Mouse (Mus musculus) cerebellum, postnatal 25 days (tissue): Measurements from ENCODE around the gene Akr1b10.
"Not testable (repeated sequence)": the region's sequence is repeated elsewhere in the genome, so short reads cannot be mapped to it uniquely, and the experiment has no call there.

Experiments used
- DNase-seq, 2 experiments: peaks; one replicate each; pipeline ENCODE4 v3.0.0; 2021; ENCODE audit warnings: mixed read lengths in 2 of 2

Akr1b10 gene

DNA sequence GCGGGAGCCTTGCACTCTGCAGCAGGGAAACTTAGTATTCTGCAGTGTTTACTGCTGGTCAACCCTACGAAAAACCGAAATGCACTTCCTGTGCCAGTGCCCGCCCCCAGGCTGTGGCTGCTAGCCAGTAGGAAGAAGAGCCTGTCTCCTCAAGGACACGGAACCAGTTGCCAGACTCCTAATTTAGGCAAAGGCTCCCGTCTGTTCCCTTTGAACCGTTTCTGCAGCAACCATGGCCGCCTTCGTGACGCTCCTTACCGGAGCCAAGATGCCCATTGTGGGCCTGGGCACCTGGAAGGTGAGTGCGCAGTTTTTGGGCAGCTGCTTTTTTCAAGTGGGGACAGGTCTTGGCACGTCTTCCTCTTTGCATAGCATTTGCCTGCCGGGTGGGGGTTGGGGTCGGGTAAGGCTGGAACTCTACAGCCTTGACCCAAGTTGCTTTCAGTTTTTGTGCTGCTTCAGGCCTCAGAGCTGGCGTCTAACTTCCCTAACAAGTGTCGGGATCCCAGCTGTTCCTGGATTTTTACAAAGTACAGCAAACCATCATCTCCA lies at the start of gene Akr1b10:
TSS of gene Akr1b10 (plus strand) at position 109 of the 552 bp plus-strand sequence.
- DNase-seq, result peak; percentile 76 to 80

DNA sequence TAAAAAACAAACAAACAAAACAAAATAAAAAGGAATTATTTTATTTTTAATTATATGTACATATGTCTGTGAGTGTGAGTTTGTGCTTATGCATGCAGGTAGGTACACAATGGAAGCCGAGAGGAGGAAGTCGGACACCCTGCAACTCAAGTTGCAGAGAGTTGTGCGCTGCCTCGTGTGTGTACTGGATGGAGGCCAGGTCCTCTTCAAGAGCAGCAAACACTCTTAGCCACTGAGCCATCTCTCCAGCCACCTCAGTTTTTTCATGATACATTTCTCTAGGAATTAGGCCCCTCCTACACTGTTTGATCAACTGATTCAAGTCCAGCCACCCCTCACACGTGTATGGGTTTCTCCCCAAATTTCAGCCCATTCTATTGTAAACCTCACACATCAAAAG lies 49.3 kb upstream of the Akr1b10 start:
- no peak for DNase-seq

DNA sequence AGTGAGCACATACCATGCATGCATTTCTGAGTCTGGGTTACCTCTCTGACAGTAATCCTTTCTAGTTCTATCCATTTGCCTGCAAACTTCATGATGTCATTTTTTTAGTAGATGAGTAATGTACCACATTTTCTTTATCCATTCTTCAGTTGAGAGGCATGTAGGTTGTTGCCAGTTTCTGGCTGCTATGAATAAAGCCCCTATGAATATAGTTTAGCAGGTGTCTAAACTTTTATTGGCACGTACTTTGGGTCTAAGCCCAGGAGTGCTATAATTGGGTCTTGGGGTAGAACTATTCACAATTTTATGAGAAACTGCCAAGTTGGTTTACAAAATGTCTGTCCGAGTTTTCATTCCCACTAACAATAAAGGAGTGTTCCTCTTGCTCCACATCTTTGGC lies 46.2 kb upstream of the Akr1b10 start:
- no peak for DNase-seq

DNA sequence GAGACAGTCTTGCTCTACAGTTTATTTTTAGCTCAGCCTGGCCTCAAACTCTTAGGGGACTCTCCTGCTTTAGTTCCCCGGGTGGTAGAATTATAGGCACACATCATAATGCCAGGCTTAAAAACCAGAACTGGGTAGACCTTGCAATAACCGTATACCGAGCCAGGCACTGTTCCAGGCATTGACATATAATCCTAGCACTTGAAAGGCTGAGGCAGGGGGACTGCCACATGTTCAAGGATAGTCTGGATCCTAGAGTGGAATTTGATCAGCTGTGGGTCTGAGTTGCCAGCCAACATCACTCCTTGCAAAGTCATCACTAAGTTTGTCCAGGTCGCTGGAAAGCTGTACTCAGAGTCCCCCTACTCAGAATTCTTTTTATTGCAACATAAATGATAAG lies 42.0 kb upstream of the Akr1b10 start:
- no peak for DNase-seq

DNA sequence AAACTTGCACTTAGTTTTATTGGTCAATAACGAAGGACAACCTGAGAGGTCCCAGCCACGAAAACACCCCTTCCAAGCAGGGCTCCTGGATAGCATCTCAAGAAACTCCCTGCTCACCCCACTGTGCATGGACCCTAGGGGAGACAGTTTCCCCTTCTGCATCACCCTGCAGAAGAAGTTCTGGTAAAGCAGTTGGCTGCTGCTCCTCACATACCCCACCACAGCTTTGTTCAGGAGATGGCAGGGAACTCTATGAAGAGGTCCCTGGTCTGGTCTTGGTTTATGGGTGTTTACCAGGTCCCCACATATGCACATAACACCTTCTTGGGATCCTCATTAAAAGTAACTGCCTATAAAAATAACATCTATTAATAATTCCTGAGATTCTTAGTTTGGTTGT lies 41.5 kb upstream of the Akr1b10 start:
- DNase-seq, result no peak

DNA sequence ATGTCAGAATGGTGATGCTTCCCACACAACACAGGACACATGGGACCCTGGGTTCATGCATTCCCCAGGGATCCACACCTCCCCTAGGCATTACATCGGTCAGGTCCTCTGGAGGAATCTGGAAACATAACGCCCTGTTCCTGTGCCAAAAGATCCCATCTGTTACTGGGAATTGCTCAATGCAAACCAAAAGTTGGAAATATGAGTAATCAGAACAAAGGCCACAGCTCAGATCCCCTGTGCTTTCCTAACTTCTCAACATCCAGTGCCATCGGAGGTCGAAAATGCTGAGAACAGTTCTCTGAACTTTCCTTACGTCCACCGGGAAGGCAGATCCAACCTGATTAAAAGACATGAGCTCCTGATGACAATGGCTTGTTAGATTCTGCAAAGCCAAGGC lies 40.6 kb upstream of the Akr1b10 start:
- no peak for DNase-seq

DNA sequence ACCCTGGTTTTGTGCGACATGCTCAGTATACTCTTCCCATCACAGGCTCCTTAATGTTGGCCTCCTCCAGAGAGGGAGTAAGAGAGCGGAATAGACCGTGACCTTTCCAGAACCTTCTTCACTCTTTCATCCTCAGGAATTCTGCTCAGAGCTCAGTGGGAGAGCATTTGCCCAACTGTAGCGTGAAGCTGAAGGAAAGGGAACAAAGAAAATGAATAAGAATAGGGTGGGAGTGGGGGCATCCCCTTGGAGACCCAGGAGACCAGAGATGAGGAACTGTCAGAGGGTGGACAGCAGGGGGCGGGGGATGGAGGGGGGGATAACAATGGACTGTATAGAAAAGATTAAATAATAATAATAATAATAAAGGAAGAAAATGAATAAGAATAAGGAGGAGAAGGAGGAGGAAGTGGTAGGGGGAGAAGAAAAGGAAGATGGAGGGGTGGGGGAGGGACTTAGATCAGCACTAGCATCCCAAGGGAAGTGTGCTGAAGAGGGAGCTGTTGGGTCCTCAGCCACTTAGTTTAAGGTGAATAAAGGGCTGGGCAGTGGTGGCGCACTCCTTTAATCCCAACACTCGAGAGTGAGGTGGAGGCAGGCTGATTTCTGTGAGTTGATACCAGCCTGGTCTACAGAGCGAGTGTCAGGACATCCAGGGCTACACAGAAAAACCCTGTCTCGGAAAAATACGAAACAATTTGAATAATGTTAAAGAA lies 39.7 kb upstream of the Akr1b10 start:
- DNase-seq, result no peak

DNA sequence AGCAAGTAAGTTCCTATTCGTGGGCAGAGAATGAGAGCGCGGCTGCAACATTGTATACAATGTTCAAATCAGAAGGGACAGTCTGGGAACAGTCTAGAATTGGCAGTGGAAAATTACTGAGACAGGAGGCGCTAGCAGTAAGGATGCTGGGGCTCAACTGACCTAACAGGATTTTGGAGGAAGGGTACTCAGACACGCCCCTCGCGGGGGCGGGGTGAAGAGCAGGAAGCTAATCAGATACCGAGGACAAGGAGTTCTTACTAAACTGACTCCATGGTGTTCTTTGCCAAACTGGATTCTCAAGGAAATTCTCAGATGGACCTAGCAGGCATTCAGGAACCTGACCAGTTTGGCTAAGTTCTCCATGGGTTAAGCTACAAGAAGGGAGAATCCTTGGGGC lies 39.1 kb upstream of the Akr1b10 start:
- DNase-seq, result no peak

DNA sequence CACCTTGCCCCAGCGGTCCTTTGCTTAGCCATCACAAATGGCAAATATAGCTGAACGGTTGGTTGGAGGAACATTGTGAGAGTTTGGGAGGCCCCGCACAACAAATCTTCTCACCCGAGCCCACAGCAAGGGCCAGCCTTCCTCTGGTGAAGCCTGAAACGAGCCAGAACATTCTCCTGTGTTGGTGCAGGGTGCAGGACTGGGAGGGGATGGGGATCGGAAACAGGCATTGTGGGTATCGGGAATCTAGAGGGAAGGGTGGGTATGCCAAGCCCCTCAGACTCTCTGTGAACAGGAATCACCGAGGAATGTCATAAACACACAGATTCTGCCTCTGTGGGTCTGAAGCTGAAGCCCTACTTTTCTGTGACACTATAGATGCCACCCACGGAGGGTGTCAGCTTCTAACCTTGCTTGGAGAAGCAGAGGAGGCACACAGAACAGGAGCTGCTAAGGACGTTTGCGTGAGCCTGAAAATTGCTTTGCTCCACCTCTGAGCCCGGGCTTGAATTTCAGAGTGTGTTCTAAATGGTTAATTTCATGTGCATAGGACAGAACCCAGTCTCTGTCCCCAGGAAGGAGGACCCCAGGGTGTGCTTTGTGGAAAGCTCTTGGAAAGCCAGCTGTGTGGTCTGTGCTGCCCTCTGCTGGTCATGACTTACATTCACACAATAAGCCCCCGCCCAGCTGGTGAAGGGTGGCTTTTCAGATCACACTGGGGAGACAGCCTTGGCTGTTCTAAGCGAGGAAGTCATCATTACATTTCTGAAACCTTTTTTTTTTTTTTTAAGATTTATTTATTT lies 37.7 kb upstream of the Akr1b10 start:
- DNase-seq, result peak; percentile 66 to 77

DNA sequence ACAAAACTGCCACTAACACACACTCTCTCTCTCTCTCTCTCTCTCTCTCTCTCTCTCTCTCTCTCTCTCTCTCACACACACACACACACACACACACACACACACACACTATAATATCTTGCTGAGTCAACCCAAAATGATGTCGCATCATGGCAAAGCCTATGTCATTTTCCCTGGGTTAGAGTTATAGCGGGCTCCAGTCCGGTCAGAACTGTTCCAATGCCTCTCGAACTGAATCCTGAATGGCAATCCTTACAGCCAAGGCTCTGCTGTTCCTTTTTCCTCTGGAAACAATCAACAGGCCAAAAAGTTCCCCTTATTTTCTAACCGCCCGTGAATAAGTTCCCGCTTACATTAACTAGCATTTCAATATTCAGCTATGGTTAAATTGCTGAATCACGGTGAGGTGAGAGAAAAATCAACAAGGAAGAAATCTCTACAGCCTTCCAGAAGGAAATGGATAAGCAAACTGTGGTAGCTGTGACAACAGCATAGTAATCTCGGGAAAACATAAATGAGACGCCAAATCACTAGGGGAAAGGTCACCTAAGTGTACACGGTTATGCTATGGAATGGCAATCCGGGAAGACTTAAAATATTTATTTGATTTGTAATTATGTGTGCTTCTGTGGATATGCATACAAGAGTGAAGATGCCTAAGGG lies 33.9 kb upstream of the Akr1b10 start:
- no peak for DNase-seq

DNA sequence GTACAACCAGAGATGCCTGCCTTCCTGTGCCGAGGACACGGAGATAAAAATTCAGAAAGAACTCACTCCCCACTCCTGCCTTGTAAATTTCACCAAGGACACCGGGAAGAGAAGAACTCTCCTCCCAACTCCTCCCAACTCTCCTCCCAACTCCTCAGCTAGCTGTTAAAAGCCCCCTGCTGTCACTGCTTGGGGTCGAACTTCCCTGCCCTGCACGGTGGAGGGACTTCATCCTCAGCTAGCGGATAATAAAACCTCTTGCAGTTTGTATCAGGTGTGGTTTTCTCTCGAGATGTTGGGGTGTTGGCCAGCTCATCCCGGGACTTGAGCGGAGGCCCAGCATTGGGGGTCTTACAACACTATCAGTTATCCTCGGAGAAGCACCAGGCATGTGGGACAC lies 32.5 kb upstream of the Akr1b10 start:
- DNase-seq, result not testable (repeated sequence)

DNA sequence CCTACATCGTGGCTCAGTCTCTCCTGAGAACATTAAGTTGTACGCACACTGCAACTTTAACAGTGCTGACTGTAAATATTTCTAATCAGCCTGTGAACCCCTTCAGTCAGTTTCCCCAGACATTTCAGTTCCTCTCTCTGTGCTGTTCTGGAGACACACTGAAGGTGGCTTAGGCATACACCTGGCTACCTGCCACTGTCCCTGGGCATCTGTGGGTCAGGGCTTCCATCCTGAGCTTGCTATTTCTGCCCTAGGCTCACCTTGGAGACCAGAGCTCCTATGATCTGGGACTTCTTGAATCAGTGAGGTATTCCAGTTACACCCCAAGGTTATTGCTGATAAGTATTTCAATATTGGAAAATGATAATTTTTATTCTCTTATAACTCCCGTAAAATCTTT lies 31.6 kb upstream of the Akr1b10 start:
- DNase-seq, result no peak

DNA sequence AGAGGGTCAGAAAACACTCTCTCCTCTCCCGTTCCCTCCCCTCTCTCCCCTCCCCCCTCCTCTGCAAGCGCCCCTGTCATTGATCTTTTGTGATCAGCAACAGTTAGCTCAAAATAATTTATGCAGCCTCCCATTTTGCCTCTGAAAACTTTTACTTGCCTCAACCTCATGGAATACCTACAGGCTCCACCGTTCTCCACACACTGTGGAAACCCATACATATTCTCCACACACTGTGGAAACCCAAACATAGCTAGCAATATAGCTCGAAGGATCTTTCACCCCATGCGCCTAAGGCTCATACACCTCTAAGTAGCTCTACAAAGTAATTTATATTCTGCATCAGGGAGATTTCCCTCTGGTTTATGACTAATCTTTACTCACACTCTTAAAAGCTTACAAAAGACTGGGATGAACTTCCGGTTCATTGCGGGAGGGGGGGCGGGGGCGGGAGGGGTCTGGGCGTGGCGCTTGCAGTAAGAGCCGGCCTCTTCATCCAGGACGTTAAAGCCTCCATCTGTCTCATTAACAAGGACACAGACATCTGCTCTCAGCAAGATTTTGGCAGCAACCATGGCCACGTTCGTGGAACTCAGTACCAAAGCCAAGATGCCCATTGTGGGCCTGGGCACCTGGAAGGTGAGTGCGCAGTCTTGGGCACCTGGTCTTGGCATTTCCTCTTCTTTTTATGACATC lies 30.2 kb upstream of the Akr1b10 start, which contains the start of gene Akr1b8:
TSS of gene Akr1b8 (plus strand) at position 462 of the 696 bp plus-strand sequence.
- DNase-seq, result peak; percentile 81 to 84

DNA sequence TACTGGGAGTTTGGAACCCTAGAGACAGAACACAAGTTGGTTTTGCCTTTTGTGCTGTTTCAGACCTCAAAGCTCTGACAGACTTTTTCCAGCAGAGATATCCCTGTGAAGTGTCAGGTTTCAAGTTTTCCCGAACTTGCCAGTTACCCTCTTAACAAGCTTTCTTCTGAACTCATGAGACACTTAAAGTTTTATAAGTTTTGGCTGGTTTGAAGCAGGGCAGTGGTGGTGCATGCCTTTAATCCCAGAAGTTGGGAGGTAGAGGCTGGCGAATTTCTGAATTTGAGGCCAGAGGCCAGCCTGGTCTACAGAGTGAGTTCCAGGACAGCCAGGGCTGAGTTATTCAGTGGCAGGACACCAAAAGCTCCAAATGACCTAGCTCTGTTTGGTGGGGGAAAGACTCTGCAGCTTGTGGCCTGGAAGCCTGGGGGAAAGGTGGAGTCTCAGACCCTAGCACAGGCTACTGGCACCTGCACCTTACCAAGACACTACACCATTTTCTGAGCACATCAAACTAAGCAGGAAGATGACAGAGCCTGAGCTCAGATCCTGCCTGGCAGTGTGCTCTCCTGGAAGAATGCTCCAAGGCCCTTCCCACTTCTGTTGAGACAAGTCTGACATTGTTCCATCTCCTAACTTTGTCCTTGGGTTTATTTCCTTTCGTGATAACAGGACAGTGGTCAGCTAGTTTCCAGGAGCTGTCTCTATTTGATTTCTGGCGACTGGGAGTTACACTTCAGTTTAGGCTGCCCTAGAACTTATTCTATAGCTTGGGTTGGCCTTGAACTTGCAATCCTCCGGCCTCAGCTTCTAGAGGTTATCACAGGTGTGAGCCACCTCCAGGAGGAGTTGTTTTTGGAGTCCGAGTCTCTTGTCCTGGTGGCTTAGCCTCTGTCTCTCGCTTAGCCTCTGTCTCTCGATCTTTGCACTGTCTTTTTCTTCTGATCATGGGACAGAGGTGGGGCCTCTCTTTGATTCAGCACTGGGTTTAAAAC lies 29.4 kb upstream of the Akr1b10 start:
- DNase-seq, result no peak

DNA sequence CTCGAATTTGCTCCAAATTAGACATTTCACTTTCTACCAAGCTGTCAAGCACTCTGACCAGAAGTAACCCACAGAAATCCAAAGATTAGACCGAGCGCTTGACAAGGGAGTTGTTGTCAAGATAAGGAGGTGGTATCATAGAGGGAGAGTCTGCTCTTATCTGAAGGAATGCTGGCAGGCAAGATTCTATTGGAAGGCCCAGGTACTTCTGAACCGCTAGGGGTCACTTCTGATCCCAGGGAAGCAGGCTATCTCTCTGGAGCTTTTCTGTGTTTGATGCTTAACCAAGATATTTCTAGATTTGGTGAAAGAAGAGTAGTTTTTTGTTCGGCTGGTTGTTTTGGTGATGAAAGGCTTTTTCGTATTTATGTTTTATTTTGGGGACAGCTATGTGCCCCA lies 28.7 kb upstream of the Akr1b10 start:
- DNase-seq, result no peak

DNA sequence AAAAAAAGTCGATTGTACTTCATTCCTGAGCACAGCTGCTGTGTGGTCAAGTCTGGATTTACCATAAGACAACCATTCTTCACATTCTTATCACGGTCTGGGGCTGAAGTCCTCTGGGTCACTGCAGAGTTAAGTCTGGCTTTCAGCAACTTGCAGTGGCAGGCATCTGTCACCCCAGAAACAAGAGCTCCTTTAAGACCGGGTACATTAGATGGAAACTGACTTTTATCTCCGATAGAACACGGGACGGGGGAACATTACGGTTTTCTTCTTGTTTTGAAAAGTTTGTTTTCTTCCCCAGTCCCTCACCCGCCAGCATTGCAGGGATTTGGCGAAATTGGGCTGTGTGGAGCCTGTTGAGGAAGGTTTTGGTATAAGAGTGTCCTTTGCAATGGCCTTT lies 28.2 kb upstream of the Akr1b10 start:
- DNase-seq, result no peak

DNA sequence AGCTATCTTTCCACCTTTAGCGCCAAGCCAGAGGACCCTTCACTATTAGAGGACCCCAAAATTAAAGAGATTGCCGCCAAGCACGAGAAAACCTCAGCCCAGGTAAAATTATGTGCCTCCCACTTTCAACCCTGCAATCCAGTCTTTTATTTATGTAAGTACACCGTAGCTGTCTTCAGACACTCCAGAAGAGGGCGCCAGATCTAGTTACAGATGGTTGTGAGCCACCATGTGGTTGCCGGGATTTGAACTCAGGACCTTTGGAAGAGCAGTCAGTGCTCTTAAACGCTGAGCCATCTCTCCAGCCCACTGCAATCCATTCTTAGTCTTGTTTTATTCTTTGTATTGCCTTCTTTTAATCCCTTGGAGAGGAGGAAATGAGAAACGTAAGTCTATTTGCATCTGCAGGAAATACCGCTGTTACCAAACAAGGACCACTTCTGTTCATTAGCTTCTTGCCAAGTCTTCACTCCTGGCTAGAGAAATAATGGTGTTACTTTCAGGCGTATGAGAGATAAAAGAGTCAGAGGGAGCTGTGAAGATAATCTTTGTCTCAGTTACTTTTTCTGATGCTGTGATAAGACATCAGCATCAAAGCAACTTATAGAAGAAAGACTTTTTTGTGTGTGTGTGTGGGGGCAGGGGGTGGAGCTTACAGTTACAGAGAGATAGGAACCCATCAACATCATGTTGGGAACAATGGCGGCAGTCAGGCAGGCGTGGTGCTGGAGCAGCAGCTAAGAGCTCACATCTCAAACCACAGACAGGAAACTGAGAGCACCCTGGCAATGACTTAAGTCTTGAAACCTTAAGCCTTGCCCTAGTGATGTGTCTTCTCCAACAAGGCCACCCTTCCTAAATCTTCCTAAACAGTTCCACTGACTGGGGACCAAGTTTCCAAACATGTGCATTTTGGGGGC lies 19.5 kb upstream of the Akr1b10 start:
- no peak for DNase-seq

DNA sequence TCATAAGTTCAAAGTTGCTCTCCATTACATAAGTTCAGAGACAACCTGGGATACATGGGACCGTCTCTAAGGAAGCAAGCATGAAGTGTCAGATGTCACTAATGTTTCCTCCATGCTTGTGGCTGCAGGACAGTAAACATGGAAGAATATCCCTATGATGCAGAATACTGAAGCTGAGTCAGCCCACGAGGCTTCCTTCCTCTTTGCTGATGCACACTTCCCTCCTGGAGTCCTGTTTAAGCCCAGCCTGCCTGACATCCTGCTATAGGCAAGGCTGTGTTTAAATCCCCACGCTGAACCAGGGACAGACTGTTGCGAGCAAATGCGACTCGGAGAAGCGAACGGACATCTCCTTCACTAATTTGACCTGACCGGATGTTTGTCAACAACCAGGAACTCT lies 16.0 kb upstream of the Akr1b10 start:
- no peak for DNase-seq

DNA sequence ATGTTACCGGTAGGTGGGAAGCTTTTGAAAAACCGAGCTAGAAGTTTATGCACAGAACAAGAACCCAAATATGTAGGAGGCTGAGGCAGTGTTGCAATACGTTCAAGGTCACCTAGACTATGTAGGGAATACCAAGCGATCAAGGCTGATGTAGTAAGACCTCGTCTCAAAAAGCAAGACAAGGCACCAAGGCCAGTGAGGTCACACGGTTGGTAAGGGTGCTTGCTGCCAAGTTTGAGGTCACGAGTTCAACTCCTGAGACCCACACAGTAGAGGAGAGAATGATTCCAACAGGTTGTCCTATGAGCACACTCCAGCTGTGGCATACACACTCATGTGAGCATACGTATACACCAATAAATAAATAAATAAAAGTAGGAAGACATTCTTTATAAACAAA lies 13.9 kb upstream of the Akr1b10 start:
- DNase-seq, result no peak

DNA sequence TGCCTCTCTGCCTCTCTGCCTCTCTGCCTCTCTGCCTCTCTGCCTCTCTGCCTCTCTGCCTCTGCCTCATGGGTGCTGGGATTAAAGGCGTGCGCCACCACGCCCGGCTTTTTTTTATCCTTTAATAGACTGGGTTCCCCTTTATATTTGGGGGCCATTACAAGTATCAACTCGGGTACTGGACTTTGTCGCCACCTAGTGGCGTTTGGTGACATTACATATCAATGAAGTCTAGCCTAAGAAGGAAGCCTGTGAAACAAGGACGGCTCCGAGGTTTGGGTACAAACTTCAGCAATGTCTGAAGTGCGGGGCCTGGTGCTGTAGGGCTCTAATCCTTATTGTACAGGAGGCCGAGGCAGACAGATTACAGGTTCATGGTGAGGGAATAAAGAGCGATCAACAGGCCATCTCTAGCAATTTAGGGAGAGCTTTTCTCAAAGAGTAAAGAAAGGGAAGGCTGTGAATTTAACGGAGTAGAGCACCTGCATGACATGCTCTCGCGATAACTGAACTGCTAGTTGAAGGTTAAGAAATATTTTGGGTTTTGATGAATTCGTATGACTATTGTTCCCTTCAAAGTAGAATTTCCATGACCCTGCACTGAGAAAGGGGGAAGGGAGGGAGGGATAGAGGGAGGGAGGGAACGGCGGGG lies 12.2 kb upstream of the Akr1b10 start:
- DNase-seq, result peak; percentile 78 to 87
